Mouse (Mus musculus) right cerebral cortex, postnatal 10 days (tissue): ENCODE measurements at regions not wholly inside any gene's neighbourhood (a gene's known extent, or its start where the extent isn't known, plus 50 kb on each side); places are given as distances from the start of the nearest gene placed in this dataset.

Experiments used
- DNase-seq, 2 experiments: peaks; one replicate each; pipeline ENCODE4 v3.0.0; 2021; ENCODE audit warnings: low spot score in 2 of 2

DNA sequence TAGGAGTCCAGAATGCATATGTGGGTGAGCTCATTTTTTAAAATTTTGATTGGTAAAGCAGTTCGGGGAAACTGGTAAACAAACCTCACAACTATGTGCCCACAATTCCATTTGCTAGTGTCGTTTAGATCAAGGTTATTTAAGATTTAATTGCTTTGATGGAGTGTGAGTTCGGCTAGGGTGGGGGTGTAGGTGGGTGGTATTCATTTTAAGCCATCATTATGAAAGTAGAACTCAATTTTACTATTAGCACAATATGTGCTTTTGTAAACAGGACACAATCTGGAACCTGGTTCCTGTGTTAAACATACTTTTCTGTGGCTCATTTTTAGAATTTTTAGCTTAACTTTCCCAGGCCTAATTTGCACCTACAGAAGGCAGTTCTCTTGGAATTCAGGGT is 86.5 kb downstream of the Kcna4 start:
- peak in 1 of 2 experiments; percentile 24 for DNase-seq

DNA sequence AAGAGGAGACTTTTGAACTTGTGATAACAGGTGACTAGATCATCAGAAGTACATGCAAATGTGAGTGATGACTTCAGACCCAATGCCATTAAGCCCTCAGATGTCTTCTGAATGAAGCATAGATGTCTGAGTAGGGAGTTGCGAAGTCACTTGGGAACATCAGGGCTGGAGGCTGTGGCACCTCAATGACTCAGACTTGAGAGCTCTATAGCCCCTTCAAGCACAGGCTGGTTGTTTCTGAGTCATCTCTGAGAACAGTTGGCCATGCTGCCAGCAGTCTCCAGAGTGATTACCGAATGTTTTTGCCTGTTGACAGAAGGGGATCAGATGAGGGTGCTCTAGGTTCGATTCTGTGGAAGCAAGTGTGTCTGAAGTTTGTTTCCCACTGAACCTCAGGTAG is 102.4 kb downstream of the Kcna4 start:
- DNase-seq = peak in 1 of 2 experiments; percentile 27

DNA sequence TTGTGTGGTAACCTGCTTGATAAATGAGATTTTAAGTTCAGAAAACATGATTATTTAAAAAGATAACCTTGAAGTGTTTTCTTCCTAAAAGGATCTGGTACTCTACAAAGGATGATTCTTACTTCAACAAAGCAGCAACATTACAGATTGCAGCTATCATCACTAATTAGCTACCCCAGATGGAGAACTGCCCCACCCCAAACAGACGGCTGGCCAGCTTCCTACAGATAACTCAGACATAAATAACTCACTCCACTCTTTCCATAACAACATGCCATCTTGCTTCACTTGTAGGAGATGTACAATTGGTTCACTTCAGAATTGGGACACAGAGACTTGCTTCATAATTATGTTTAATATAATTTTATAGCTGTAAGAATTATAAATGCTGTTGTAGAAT is 110.0 kb downstream of the Kcna4 start:
- no peak for DNase-seq
